In genomic region chr6:122764446-122765297, GRCm38 (mm10) we compare ENCODE assay signal across 8 mouse cellular contexts. TPM values are rescaled to one million over a fixed set of nuclear protein-coding genes. Genes with fewer than 3 reads are reported as not detected.
DNase-seq lines count a peak whose midpoint lies in the region; ATAC-seq and TF ChIP-seq lines count a peak whose summit lies in the region.

No protein-coding gene starts in this region.

- peaks cover 12% of the 10 kb centered on the region; the same call in 1 of the 2 replicates for H3K27me3 ChIP-seq in erythroblast, embryonic 14.5 days (ENCODE audit: control insufficient read depth)
- H3K27me3 ChIP-seq in embryonic facial prominence, embryonic 14.5 days (replicated peaks; ENCODE audit: control insufficient read depth, insufficient read depth, low read length): no peaks in the 10 kb centered on the region; the same call in 1 of the 2 replicates
- H3K27me3 ChIP-seq in midbrain, embryonic 16.5 days (ENCODE audit: control insufficient read depth, insufficient read depth, low read depth, low read length): no peaks in the 10 kb centered on the region
- H3K27me3 ChIP-seq in testis, adult 2 months (ENCODE audit: control insufficient read depth, insufficient read depth, low read length): no peaks in the 10 kb centered on the region

- ATAC-seq in erythroblast, adult 5-6 weeks (replicated peaks; ENCODE audit: low FRiP score, poor library complexity, severe bottlenecking): no peak; the same call in 1 of the 2 replicates
- ATAC-seq in embryonic facial prominence, embryonic 14.5 days (ENCODE audit: low read depth): peak; percentile 81
- peak; percentile 30 to 34; a peak in 3 of 4 replicates for ATAC-seq in hematopoietic stem cell, adult 5-6 weeks (replicated peaks in 1 of 2; ENCODE audit: insufficient read depth in 1 of 2, low FRiP score in 2 of 2, low TSS enrichment in 1 of 2, low read depth in 1 of 2, poor library complexity in 2 of 2, severe bottlenecking in 2 of 2)
- peak; percentile 93 for ATAC-seq in midbrain, embryonic 16.5 days

- H3K4me1 ChIP-seq in erythroblast, embryonic 14.5 days (ENCODE audit: control insufficient read depth): peaks cover 66% of the 10 kb centered on the region
- peaks cover 17% of the 10 kb centered on the region for H3K4me1 ChIP-seq in bone marrow macrophage, adult 2 months (ENCODE audit: control insufficient read depth, insufficient read depth, low read length)
- H3K4me1 ChIP-seq in embryonic facial prominence, embryonic 14.5 days (ENCODE audit: control insufficient read depth, insufficient read depth, low read length): peaks cover 3% of the 10 kb centered on the region; the same call in 1 of the 2 replicates
- H3K4me1 ChIP-seq in midbrain, embryonic 16.5 days (ENCODE audit: control insufficient read depth, insufficient read depth, low read length): peaks cover 18% of the 10 kb centered on the region
- peaks cover 5% of the 10 kb centered on the region for H3K4me1 ChIP-seq in testis, adult 2 months (ENCODE audit: control insufficient read depth, insufficient read depth, low read length)

- no peak overlapping the region for H3K27ac ChIP-seq in bone marrow macrophage, adult 2 months (ENCODE audit: insufficient read depth, low read depth, low read length)
- H3K27ac ChIP-seq in embryonic facial prominence, embryonic 14.5 days (replicated peaks; ENCODE audit: low read depth, low read length): no peak overlapping the region; the same call in 1 of the 2 replicates
- peak overlapping the region; percentile 96 for H3K27ac ChIP-seq in midbrain, embryonic 16.5 days (ENCODE audit: low read length)
- peak overlapping the region; percentile 54 for H3K27ac ChIP-seq in testis, adult 2 months (ENCODE audit: control insufficient read depth, insufficient read depth, low read depth, low read length)

- peak overlapping the region; percentile 92 for H3K4me2 ChIP-seq in embryonic facial prominence, embryonic 14.5 days (ENCODE audit: low read depth, low read length)
- peak overlapping the region; percentile 64 for H3K4me2 ChIP-seq in midbrain, embryonic 16.5 days (ENCODE audit: low read length)

- no peak for TF ChIP-seq CTCF in bone marrow macrophage, adult 2 months (IDR thresholded peaks at IDR 0.05; ENCODE audit: low read depth, low read length)
- TF ChIP-seq CTCF in testis, adult 2 months (IDR thresholded peaks at IDR 0.05; ENCODE audit: control insufficient read depth, insufficient read depth, insufficient replicate concordance, low read depth, low read length): no peak

- intact Hi-C loops in left cerebral cortex, postnatal 14 days (cut with DNase I): no loop called here

- under 1% methylated on average over 48 of the region's 56 CpGs for WGBS in embryonic facial prominence, embryonic 14.5 days
- under 1% methylated on average over 56 of the region's 56 CpGs for WGBS in midbrain, embryonic 16.5 days

- H3K9ac ChIP-seq in embryonic facial prominence, embryonic 14.5 days (ENCODE audit: low read depth, low read length): peak overlapping the region; percentile 58
- peak overlapping the region; percentile 71 for H3K9ac ChIP-seq in midbrain, embryonic 16.5 days (ENCODE audit: low read depth, low read length)

- no peaks in the 10 kb centered on the region for H3K9me3 ChIP-seq in erythroblast, embryonic 14.5 days (ENCODE audit: control insufficient read depth, low read length)
- no peaks in the 10 kb centered on the region for H3K9me3 ChIP-seq in embryonic facial prominence, embryonic 14.5 days (ENCODE audit: control insufficient read depth, low read length)
- no peaks in the 10 kb centered on the region for H3K9me3 ChIP-seq in midbrain, embryonic 16.5 days (replicated peaks; ENCODE audit: control insufficient read depth, low read length, poor library complexity, severe bottlenecking)

- H3K36me3 ChIP-seq in erythroblast, embryonic 14.5 days (ENCODE audit: control insufficient read depth): no peaks in the 10 kb centered on the region
- no peaks in the 10 kb centered on the region for H3K36me3 ChIP-seq in embryonic facial prominence, embryonic 14.5 days (ENCODE audit: control insufficient read depth, insufficient read depth, low read length)
- H3K36me3 ChIP-seq in midbrain, embryonic 16.5 days (ENCODE audit: control insufficient read depth, insufficient read depth, low read length): no peaks in the 10 kb centered on the region
- no peaks in the 10 kb centered on the region; the same call in 1 of the 2 replicates for H3K36me3 ChIP-seq in testis, adult 2 months (ENCODE audit: control insufficient read depth, insufficient read depth, low read length)

- TF ChIP-seq POLR2A in bone marrow macrophage, adult 2 months (IDR thresholded peaks at IDR 0.05; ENCODE audit: borderline replicate concordance, low read depth, low read length): no peak
- TF ChIP-seq POLR2A in testis, adult 2 months (IDR thresholded peaks at IDR 0.05; ENCODE audit: control insufficient read depth, low read depth, low read length): no peak

- DNase-seq in embryonic facial prominence, embryonic 14.5 days (ENCODE audit: low spot score): peak; percentile 77
- DNase-seq in left cerebral cortex, postnatal 14 days (ENCODE audit: low spot score in 2 of 2): peak; percentile 82 to 83

- peak overlapping the region; percentile 67 for H3K4me3 ChIP-seq in erythroblast, embryonic 14.5 days (replicated peaks)
- peak overlapping the region; percentile 45 for H3K4me3 ChIP-seq in bone marrow macrophage, adult 2 months (ENCODE audit: insufficient read depth, low read length)
- peak overlapping the region; percentile 48 for H3K4me3 ChIP-seq in embryonic facial prominence, embryonic 14.5 days (ENCODE audit: low read depth, low read length)
- peak overlapping the region; percentile 42 for H3K4me3 ChIP-seq in midbrain, embryonic 16.5 days (ENCODE audit: low read depth, low read length)
- H3K4me3 ChIP-seq in testis, adult 2 months (ENCODE audit: control insufficient read depth, low read depth, low read length): peak overlapping the region; percentile 91

RNA-seq across cellular contexts. Expression of gene Slc2a3, which starts 36.8 kb away (rescaled TPM):
- 0.48 and 0.56 TPM in 2 replicates for polyA plus RNA-seq in erythroblast, embryonic 14.5 days (2012)
- 7.5 and 15.7 TPM in 2 replicates for total RNA-seq in erythroblast, adult 5-6 weeks (2015; ENCODE audit: low replicate concordance)
- 19.1 and 19.4 TPM in 2 replicates for total RNA-seq in erythroblast, adult 5-6 weeks (2017; ENCODE audit: low replicate concordance)
- 5.8 and 6.4 TPM in 2 replicates for polyA plus RNA-seq in bone marrow macrophage, adult 2 months (2012; ENCODE audit: insufficient read depth, insufficient read length, missing spikeins)
- 23.9 and 32.0 TPM in 2 replicates for polyA plus RNA-seq in embryonic facial prominence, embryonic 14.5 days (2014; fragmentation: Nextera tagmentation; extraction: Ambion mirVana)
- total RNA-seq in hematopoietic stem cell, adult 5-6 weeks (2017): 64.6 and 82.1 TPM in 2 replicates
- 100 to 1,000 TPM; 169 TPM for total RNA-seq in left cerebral cortex, postnatal 14 days (2021)
- 44.3 and 52.5 TPM in 2 replicates for polyA plus RNA-seq in midbrain, embryonic 16.5 days (2015; fragmentation: Nextera tagmentation; extraction: Ambion mirVana)
- polyA plus RNA-seq in testis, adult 2 months (2012; rRNA removed): 703 and 947 TPM in 2 replicates

RNA-seq across cellular contexts. Expression of gene Foxj2, which starts 55.0 kb away (rescaled TPM):
- 0.56 and 0.83 TPM in 2 replicates for polyA plus RNA-seq in erythroblast, embryonic 14.5 days (2012)
- total RNA-seq in erythroblast, adult 5-6 weeks (2015; ENCODE audit: low replicate concordance): 1.3 and 11.5 TPM in 2 replicates
- total RNA-seq in erythroblast, adult 5-6 weeks (2017; ENCODE audit: low replicate concordance): 0.70 and 4.4 TPM in 2 replicates
- 30.3 and 34.4 TPM in 2 replicates for polyA plus RNA-seq in bone marrow macrophage, adult 2 months (2012; ENCODE audit: insufficient read depth, insufficient read length, missing spikeins)
- polyA plus RNA-seq in embryonic facial prominence, embryonic 14.5 days (2014; fragmentation: Nextera tagmentation; extraction: Ambion mirVana): 9.0 and 9.7 TPM in 2 replicates
- 8.9 and 9.7 TPM in 2 replicates for total RNA-seq in hematopoietic stem cell, adult 5-6 weeks (2017)
- total RNA-seq in left cerebral cortex, postnatal 14 days (2021): 10 to 100 TPM; 25.7 to 28.0 TPM
- polyA plus RNA-seq in midbrain, embryonic 16.5 days (2015; fragmentation: Nextera tagmentation; extraction: Ambion mirVana): 8.4 and 9.4 TPM in 2 replicates
- 3.0 and 3.7 TPM in 2 replicates for polyA plus RNA-seq in testis, adult 2 months (2012; rRNA removed)

RNA-seq across cellular contexts. Expression of gene Nanog, which starts 57.4 kb away (rescaled TPM):
- 0.06 TPM in 1 of 2 replicates, not detected in the other for polyA plus RNA-seq in erythroblast, embryonic 14.5 days (2012)
- total RNA-seq in erythroblast, adult 5-6 weeks (2015; ENCODE audit: low replicate concordance): not detected in 2 replicates
- not detected in 2 replicates for total RNA-seq in erythroblast, adult 5-6 weeks (2017; ENCODE audit: low replicate concordance)
- not detected in 2 replicates for polyA plus RNA-seq in bone marrow macrophage, adult 2 months (2012; ENCODE audit: insufficient read depth, insufficient read length, missing spikeins)
- 0.11 and 0.33 TPM in 2 replicates for polyA plus RNA-seq in embryonic facial prominence, embryonic 14.5 days (2014; fragmentation: Nextera tagmentation; extraction: Ambion mirVana)
- total RNA-seq in hematopoietic stem cell, adult 5-6 weeks (2017): not detected in 2 replicates
- total RNA-seq in left cerebral cortex, postnatal 14 days (2021): not detected
- not detected in 2 replicates for polyA plus RNA-seq in midbrain, embryonic 16.5 days (2015; fragmentation: Nextera tagmentation; extraction: Ambion mirVana)
- 0.08 and 0.10 TPM in 2 replicates for polyA plus RNA-seq in testis, adult 2 months (2012; rRNA removed)

Comparison
In these comparisons a context has a peak if more than half of its experiments do, and no peak if none do; other contexts are left out.
1. H3K27ac ChIP-seq: peak in midbrain, embryonic 16.5 days (single experiment) and testis, adult 2 months (single experiment); none in bone marrow macrophage, adult 2 months (single experiment) and embryonic facial prominence, embryonic 14.5 days (single experiment).
2. RNA of gene Slc2a3, which starts 36.8 kb away (polyA plus RNA-seq): 703 to 947 TPM in testis, adult 2 months; 44.3 to 52.5 TPM in midbrain, embryonic 16.5 days, 23.9 to 32.0 TPM in embryonic facial prominence, embryonic 14.5 days, 5.8 to 6.4 TPM in bone marrow macrophage, adult 2 months and 0.48 to 0.56 TPM in erythroblast, embryonic 14.5 days; every median in the first group is over 10 times any median in the second.
3. Peak in every context shown above with its lines, with median percentiles within 50 percentile points of each other: H3K4me3 ChIP-seq.